Mouse (Mus musculus) cerebellum, adult 2 months (tissue): ENCODE measurements at regions not wholly inside any gene's neighbourhood (a gene's known extent, or its start where the extent isn't known, plus 50 kb on each side); places are given as distances from the start of the nearest gene placed in this dataset.

Experiments
- DNase-seq, 2 experiments: peaks; one replicate each; pipeline ENCODE4 v3.0.0; 2021
- H3K27ac ChIP-seq: fragments of 200-500 bp; 2 replicates; pipeline ENCODE4 v1.5.1; 2012; ENCODE audit warnings: low read length, control low read depth, inconsistent platforms; ENCODE audit not compliant: insufficient read depth
- H3K27me3 ChIP-seq: fragments of 200-500 bp; 2 replicates; pipeline ENCODE4 v1.6.1; 2012; ENCODE audit warnings: inconsistent platforms, mild to moderate bottlenecking, low read length, moderate library complexity; ENCODE audit not compliant: control insufficient read depth, insufficient read depth
- H3K4me1 ChIP-seq: fragments of 200-500 bp; 2 replicates; pipeline ENCODE4 v1.6.1; 2011; ENCODE audit warnings: low read length; ENCODE audit not compliant: control insufficient read depth, insufficient read depth
- H3K4me3 ChIP-seq: fragments of 200-500 bp; replicated peaks from 2 replicates; pipeline ENCODE3; 2011; ENCODE audit warnings: mild to moderate bottlenecking, low read depth, low read length, control low read depth; ENCODE audit not compliant: insufficient read depth
- CTCF ChIP-seq: fragments of 200-500 bp; IDR thresholded peaks from 2 replicates; pipeline ENCODE4 v1.5.1; 2011; ENCODE audit warnings: low read depth, mild to moderate bottlenecking, control low read depth, low read length, moderate library complexity, borderline replicate concordance; ENCODE audit not compliant: insufficient read depth
- POLR2A ChIP-seq: fragments of 200-500 bp; IDR thresholded peaks from 2 replicates; pipeline ENCODE4 v1.6.1; 2011; ENCODE audit warnings: low read length, control low read depth, borderline replicate concordance; ENCODE audit not compliant: insufficient read depth
- WGBS: fragments of 180-500 bp; shearing (Covaris S2); methylation state at CpG from one replicate; pipeline ENCODE4 v1.1.7; 2018; 5-methylcytosine and 5-hydroxymethylcytosine counted together

- no peak for TF ChIP-seq CTCF
- no peak for TF ChIP-seq POLR2A
- DNase-seq = no peak
- H3K4me1 ChIP-seq = no peaks in the 10 kb centered on the region
- H3K4me3 ChIP-seq = no peak overlapping the region
- H3K27ac ChIP-seq = no peak overlapping the region
- 72% methylated on average over 3 of the region's 3 CpGs for WGBS
- H3K27me3 ChIP-seq = no peaks in the 10 kb centered on the region
These were observed 103.1 kb downstream of the Cenpf start for GRCm38 (mm10) chr1:189584831-189585230.

- DNase-seq = no peak
- Histone ChIP-seq H3K4me3 (no peak overlapping the region), H3K4me1 (no peaks in the 10 kb centered on the region), H3K27ac (no peak overlapping the region), H3K27me3 (no peaks in the 10 kb centered on the region)
- 76% methylated on average over 4 of the region's 4 CpGs for WGBS
- TF ChIP-seq POLR2A = no peak
- TF ChIP-seq CTCF = no peak
These were observed 106.5 kb downstream of the Cenpf start for GRCm38 (mm10) chr1:189581427-189581826.

DNA sequence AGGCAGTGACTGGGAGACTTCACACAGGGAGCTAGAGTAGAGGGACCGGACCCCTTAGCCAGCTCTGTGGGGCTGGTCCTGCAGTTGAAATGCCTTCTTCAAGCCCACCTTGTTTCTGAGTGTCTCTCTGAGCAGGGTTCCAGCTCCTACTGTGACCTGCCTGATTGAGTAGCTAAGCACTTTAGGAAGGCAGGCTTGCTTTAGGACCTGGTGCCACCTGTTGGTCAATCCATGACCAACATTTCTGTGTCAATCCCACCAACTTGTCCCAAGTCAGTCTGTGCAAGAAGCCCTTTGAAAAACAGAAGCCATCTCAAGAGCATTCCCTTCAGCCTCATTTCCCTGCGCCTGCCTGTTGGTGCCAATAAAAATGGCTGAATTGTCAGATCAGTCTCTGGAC is 108.5 kb downstream of the Cenpf start:
- Histone ChIP-seq H3K27me3 (no peaks in the 10 kb centered on the region), H3K4me1 (no peaks in the 10 kb centered on the region), H3K27ac (no peak overlapping the region), H3K4me3 (no peak overlapping the region)
- TF ChIP-seq CTCF (peak; percentile 51), POLR2A (no peak)
- DNase-seq = peak; percentile 8 to 12
- 55% methylated on average over 2 of the region's 2 CpGs for WGBS

GRCm38 (mm10) chr1:189576311-189577002 is 111.4 kb downstream of the Cenpf start:
- 73% methylated on average over 11 of the region's 11 CpGs for WGBS
- no peak overlapping the region for H3K4me3 ChIP-seq
- H3K4me1 ChIP-seq = no peaks in the 10 kb centered on the region
- no peak overlapping the region for H3K27ac ChIP-seq
- DNase-seq = no peak
- TF ChIP-seq CTCF (no peak), POLR2A (no peak)
- H3K27me3 ChIP-seq = no peaks in the 10 kb centered on the region; the same call in 1 of the 2 replicates

- WGBS = 92% methylated on average over 10 of the region's 10 CpGs
- TF ChIP-seq POLR2A (no peak), CTCF (no peak)
- DNase-seq = no peak
- Histone ChIP-seq H3K4me3 (no peak overlapping the region), H3K4me1 (no peaks in the 10 kb centered on the region), H3K27me3 (no peaks in the 10 kb centered on the region; the same call in 1 of the 2 replicates), H3K27ac (no peak overlapping the region)
These were observed 112.2 kb downstream of the Cenpf start for GRCm38 (mm10) chr1:189575525-189576240.

DNA sequence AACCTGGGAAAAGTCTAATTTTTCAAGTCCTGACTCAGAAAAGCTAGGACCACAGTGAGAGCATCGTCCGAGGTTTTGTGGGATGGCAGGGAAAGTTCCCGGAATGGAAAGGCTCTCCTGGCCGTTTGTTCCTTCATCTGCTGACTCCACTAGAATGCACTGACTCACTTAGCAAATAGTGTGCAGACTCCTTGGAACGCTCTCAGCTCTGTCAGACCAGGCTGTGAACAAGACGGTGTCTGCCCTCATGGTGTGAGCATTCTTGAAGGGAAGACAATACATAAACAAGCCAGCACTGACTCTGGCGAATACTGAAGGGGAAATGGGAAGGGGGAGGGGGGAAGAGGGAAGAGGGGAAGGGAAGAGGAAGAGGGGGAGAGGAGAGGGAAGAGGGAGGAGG is 121.4 kb downstream of the Cenpf start:
- Histone ChIP-seq H3K4me1 (no peaks in the 10 kb centered on the region), H3K27ac (no peak overlapping the region), H3K27me3 (no peaks in the 10 kb centered on the region), H3K4me3 (no peak overlapping the region)
- no peak for DNase-seq
- WGBS = 37% methylated on average over 7 of the region's 7 CpGs
- no peak for TF ChIP-seq POLR2A

- DNase-seq = no peak
- Histone ChIP-seq H3K27ac (no peak overlapping the region), H3K4me3 (no peak overlapping the region), H3K4me1 (no peaks in the 10 kb centered on the region), H3K27me3 (no peaks in the 10 kb centered on the region)
- TF ChIP-seq CTCF (no peak), POLR2A (no peak)
- WGBS = 42% methylated on average over 12 of the region's 12 CpGs
These were observed 126.1 kb downstream of the Cenpf start for GRCm38 (mm10) chr1:189561831-189562230.

GRCm38 (mm10) chr1:189560576-189560975 is 127.3 kb downstream of the Cenpf start:
- Histone ChIP-seq H3K27ac (no peak overlapping the region), H3K4me1 (no peaks in the 10 kb centered on the region), H3K27me3 (no peaks in the 10 kb centered on the region), H3K4me3 (no peak overlapping the region)
- no peak for DNase-seq
- 59% methylated on average over 10 of the region's 10 CpGs for WGBS
- TF ChIP-seq POLR2A (no peak), CTCF (no peak)
